Mouse (Mus musculus): ENCODE results near the gene Slc25a35.

DNA sequence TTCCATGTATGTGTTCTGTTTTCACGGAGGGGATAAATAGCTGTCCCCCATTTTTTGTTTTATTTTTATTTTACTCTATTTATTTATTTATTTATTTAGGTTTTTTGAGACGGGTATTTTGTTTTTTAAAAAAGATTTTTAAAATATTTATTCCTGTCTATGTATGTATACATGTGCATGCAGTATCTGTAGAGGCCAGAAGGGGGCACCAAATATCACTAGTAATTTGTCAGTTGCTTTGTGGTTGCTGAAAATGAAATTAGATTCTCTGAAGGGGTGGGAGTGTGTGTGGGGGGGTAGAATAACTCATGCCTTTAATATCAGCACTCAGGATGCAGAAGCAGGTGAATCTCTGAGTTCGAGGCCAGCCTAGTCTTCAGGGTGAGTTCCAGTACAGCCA lies 2.1 kb upstream of the Slc25a35 start:
- TF ChIP-seq CTCF (IDR thresholded peaks at IDR 0.05; ENCODE audit: low read depth, low read length) (no peak), GATA2 (IDR thresholded peaks at IDR 0.05; ENCODE audit: borderline replicate concordance, low read depth, low read length) (no peak), GATA1 (IDR thresholded peaks at IDR 0.05; ENCODE audit: borderline replicate concordance, low read length) (no peak), POLR2AphosphoS5 (IDR thresholded peaks at IDR 0.05; ENCODE audit: insufficient replicate concordance, low read depth, low read length) (no peak)

Measured in G1E (cell line).